Mouse (Mus musculus) forebrain, embryonic 12.5 days (tissue): ENCODE data around the gene Smyd2. TPM values are rescaled to one million over a fixed set of nuclear protein-coding genes. Genes with fewer than 3 reads are reported as not detected.

Source experiments
- ATAC-seq: fragments of 200-750 bp; cut with Nextera tagmentation; 2 replicates; pipeline ENCODE4 v1.8.0; 2017; ENCODE audit warnings: moderate TSS enrichment; ENCODE audit not compliant: low FRiP score
- H3K27ac ChIP-seq: fragments of 300-500 bp; sonication (generic); 2 replicates; pipeline ENCODE4 v1.5.1; 2016; ENCODE audit warnings: mild to moderate bottlenecking
- H3K27me3 ChIP-seq: fragments of 300-500 bp; sonication (generic); 2 replicates; pipeline ENCODE4 v1.6.1; 2016; ENCODE audit warnings: mild to moderate bottlenecking
- H3K36me3 ChIP-seq: fragments of 300-500 bp; sonication (generic); replicated peaks from 2 replicates; pipeline ENCODE4 v1.6.1; 2016; ENCODE audit warnings: mild to moderate bottlenecking
- H3K4me1 ChIP-seq: fragments of 300-500 bp; sonication (generic); 2 replicates; pipeline ENCODE4 v1.6.1; 2016
- H3K4me2 ChIP-seq: fragments of 300-500 bp; sonication (generic); 2 replicates; pipeline ENCODE4 v1.6.1; 2016; ENCODE audit warnings: mild to moderate bottlenecking, moderate library complexity
- H3K4me3 ChIP-seq: fragments of 300-500 bp; sonication (generic); replicated peaks from 2 replicates; pipeline ENCODE4 v1.5.1; 2016; ENCODE audit warnings: mild to moderate bottlenecking
- H3K9ac ChIP-seq: fragments of 300-500 bp; sonication (generic); 2 replicates; pipeline ENCODE4 v1.6.1; 2016; ENCODE audit warnings: mild to moderate bottlenecking
- H3K9me3 ChIP-seq: fragments of 300-500 bp; sonication (generic); 2 replicates; pipeline ENCODE4 v1.6.1; 2016
- whole genome bisulfite sequencing: fragments of 180-500 bp; shearing (Covaris S2); methylation state at CpG from one replicate; pipeline ENCODE4 v1.1.7; 2016; 5-methylcytosine and 5-hydroxymethylcytosine counted together
- polyA plus RNA-seq: library from polyadenylated mRNA; unstranded; fragments of >200 nt; fragmentation: Nextera tagmentation; extraction: Ambion mirVana; gene quantifications from 2 replicates; pipeline ENCODE4 v1.2.1, GENCODE M21; 2016

Gene Smyd2
- polyA plus RNA-seq, 1 experiment from 2014 or later: 42.7 TPM

DNA sequence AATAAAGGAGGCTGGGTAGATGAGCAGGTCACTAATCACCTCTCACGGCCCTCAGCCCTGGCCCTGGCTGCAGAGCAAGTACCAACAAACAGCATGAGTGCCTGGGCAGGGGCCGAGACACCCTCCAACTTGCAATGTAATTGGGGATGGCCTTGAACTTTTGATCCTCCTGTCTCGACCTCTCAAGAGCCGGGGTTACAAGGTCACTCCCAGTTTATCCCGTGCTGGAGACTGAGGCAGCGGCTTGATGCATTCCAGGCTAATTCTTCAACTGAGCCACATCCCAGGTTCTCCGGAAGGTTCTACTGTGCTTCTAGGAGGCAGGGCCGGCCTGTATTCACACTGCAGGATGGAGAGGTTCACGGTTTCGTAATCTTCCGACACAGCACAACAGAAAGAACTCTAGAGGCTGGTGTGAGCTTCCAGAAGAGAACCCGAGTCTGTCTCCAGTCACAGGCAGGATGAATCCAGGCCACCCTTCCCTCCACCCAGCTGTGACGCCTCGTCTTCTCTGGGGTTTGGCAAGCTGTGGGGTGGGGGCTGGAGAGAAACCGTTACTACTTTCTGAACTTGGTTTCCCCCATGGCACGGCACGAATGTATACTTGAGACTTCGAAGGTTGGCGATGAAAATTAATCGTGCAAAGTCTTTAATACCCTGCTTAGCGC lies 8.9 kb downstream of the Smyd2 start:
- Histone ChIP-seq H3K9me3 (no peaks in the 10 kb centered on the region), H3K4me3 (no peak overlapping the region), H3K4me1 (peaks cover 46% of the 10 kb centered on the region), H3K27me3 (peaks cover 30% of the 10 kb centered on the region), H3K9ac (no peak overlapping the region), H3K27ac (no peak overlapping the region), H3K36me3 (0 out of 2 replicates have a peak, but pooled peaks cover 3% of the 10 kb centered on the region), H3K4me2 (no peak overlapping the region)
- WGBS: 88% methylated on average over 21 of the region's 21 CpGs
- ATAC-seq: no peak

DNA sequence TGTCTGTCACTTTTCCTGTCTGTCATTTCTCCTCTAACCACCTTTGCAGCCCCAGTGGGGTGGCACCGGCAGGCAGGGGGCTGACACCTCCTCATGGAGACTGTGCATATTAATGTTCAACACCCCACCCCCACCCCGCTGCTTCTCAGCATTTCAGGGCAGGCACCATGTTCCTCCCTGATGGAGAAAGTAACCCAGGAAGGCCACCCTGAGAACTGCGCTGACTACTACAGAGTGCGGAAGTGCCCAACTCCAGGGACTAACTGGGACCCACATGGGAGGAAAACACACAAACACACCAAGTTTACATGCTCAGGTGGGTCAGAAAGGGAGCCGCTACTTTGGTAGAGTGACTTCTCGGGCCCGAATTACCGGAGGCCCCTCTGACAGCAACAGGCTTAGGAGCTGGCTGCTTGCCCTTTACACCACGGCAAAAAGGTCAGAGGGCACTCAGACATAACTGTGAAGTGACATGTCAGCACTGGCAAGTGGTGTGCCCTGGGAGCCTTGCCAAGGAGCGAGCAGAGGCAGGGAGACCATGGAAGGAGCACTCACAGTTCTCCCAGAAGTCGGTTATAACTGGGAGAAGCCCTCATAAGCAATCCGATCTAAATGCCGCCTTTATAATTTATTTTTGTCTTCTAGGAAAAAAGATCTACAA lies 11.3 kb downstream of the Smyd2 start:
- no peaks in the 10 kb centered on the region for H3K9me3 ChIP-seq
- no peak for ATAC-seq
- H3K4me3 ChIP-seq: no peak overlapping the region
- H3K4me2 ChIP-seq: no peak overlapping the region
- H3K9ac ChIP-seq: no peak overlapping the region
- 0 out of 2 replicates have a peak, but pooled peaks cover 4% of the 10 kb centered on the region for H3K36me3 ChIP-seq
- no peak overlapping the region for H3K27ac ChIP-seq
- WGBS: 76% methylated on average over 13 of the region's 13 CpGs
- peaks cover 16% of the 10 kb centered on the region; the same call in 1 of the 2 replicates for H3K27me3 ChIP-seq
- peaks cover 27% of the 10 kb centered on the region for H3K4me1 ChIP-seq

DNA sequence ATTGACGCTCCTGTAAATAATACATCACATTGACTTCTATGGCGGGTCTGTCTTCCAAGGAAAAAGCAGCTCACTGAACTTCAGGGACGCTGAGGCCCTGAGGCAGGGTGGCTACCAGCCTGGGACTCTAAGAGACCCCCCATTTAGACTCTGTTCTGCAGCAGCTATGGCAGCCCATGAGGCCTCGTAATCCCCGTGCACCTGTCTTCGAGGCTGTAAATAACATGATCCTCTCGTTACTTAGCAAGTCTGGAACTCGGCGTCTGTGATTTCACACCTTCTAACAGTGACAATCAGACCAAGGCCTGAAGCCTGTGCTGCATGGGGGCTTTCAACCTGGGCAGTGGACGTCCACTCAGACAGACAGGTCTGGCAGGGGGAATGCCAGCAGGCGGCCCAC lies 19.0 kb downstream of the Smyd2 start:
- Histone ChIP-seq H3K9ac (no peak overlapping the region), H3K9me3 (no peaks in the 10 kb centered on the region), H3K36me3 (0 out of 2 replicates have a peak, but pooled peaks cover under 1% of the 10 kb centered on the region), H3K27ac (no peak overlapping the region), H3K4me3 (no peak overlapping the region), H3K4me1 (peaks cover 5% of the 10 kb centered on the region), H3K27me3 (no peaks in the 10 kb centered on the region), H3K4me2 (no peak overlapping the region)
- 80% methylated on average over 11 of the region's 11 CpGs for WGBS
- ATAC-seq: no peak

DNA sequence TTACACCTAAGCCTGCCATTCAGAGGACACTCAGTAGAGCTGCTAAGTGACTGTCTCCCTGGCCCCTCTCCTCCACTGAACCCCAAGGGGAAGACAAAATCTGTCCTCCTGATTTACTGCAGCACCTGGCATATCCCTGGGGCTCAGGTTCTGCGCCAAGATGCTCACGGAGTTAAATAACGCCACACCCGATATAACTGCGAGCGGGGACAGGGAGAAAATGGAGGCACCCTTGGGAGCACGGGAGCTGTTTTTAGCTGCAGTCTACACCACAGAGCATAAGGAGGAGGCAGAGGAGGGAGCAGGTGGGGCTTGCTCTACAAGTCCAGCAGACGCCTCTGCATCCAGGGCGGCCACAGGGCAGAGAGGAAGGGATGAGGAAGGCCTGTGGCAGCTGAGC lies 19.8 kb downstream of the Smyd2 start:
- Histone ChIP-seq H3K4me1 (peaks cover 10% of the 10 kb centered on the region), H3K4me2 (no peak overlapping the region), H3K27ac (no peak overlapping the region), H3K9ac (no peak overlapping the region), H3K4me3 (no peak overlapping the region), H3K36me3 (no peaks in the 10 kb centered on the region), H3K27me3 (no peaks in the 10 kb centered on the region), H3K9me3 (no peaks in the 10 kb centered on the region)
- no peak for ATAC-seq
- WGBS: 95% methylated on average over 9 of the region's 9 CpGs

DNA sequence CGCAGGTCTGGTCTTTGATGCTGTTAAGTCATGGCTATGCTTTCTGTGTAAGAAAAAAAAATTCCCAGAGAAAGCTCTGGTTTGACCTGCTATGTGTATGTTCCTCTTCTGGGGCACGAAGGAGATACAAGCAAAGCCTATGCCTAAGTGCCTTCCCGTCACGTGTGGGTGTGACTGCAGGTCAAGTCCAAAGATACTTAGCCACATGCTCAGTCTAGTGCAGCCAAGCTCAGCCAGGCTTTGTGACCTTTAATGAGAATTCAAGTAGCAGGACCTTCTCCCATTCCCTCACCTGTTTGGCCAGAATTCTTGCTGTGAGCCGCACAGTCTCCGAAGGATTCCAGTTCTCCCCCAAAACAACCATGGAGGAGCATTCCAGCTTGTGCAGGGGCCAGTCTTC lies 22.6 kb downstream of the Smyd2 start:
- ATAC-seq: no peak
- Histone ChIP-seq H3K27me3 (no peaks in the 10 kb centered on the region), H3K36me3 (peaks cover 9% of the 10 kb centered on the region; the same call in 1 of the 2 replicates), H3K4me2 (no peak overlapping the region), H3K9me3 (no peaks in the 10 kb centered on the region), H3K27ac (no peak overlapping the region), H3K4me3 (no peak overlapping the region), H3K4me1 (peaks cover 12% of the 10 kb centered on the region), H3K9ac (no peak overlapping the region)
- WGBS: 96% methylated on average over 6 of the region's 6 CpGs

DNA sequence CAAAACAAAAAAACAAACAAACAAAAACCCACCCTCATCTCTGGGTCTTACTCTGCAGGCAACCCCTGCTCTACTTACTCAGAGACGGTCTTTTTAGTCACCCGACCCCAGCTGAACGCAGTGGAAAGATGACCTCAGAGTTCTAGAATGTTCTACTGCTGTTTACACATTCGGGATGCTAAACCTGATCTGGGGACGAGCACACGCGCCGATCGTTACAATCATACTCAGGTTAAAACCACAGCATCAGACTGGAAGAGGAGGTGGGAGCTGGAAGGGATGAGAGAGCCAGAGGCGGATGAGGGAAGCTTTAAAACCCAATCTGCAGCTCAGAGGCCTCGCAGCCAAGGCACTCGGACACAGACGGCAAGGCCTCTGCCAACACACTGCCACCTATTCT lies 23.5 kb downstream of the Smyd2 start:
- H3K27ac ChIP-seq: no peak overlapping the region
- H3K36me3 ChIP-seq: peaks cover 9% of the 10 kb centered on the region; the same call in 1 of the 2 replicates
- no peak for ATAC-seq

DNA sequence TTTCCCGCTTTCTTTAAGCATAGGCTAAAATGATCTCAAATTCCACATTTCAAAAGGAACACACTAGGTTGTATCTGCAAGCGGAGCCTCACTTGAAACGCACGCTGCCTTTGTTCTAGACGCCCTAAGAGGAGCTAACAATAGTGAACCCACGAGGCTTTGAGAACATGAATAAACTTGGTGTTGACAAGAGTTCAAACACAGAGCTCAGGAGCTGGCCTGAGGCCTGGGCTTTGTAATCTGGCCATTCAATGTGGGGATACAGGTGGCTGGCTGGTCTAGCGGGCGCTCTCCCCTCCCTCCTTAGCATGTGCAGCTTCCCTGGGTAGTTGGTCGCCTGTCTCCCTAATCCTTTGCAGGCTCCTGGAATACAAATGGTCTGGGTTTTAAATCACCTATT lies 24.3 kb downstream of the Smyd2 start:
- Histone ChIP-seq H3K36me3 (peaks cover 14% of the 10 kb centered on the region; the same call in 1 of the 2 replicates), H3K9ac (no peak overlapping the region), H3K4me1 (peaks cover 11% of the 10 kb centered on the region), H3K9me3 (no peaks in the 10 kb centered on the region), H3K4me2 (no peak overlapping the region), H3K4me3 (no peak overlapping the region), H3K27ac (no peak overlapping the region), H3K27me3 (no peaks in the 10 kb centered on the region)
- ATAC-seq: no peak
- WGBS: 31% methylated on average over 9 of the region's 9 CpGs

More for the DNA sequence above, 23.5 kb downstream of the Smyd2 start:
- 84% methylated on average over 13 of the region's 13 CpGs for WGBS
- Histone ChIP-seq H3K27me3 (no peaks in the 10 kb centered on the region), H3K4me2 (no peak overlapping the region), H3K4me1 (peaks cover 13% of the 10 kb centered on the region), H3K4me3 (no peak overlapping the region), H3K9me3 (no peaks in the 10 kb centered on the region), H3K9ac (no peak overlapping the region)

DNA sequence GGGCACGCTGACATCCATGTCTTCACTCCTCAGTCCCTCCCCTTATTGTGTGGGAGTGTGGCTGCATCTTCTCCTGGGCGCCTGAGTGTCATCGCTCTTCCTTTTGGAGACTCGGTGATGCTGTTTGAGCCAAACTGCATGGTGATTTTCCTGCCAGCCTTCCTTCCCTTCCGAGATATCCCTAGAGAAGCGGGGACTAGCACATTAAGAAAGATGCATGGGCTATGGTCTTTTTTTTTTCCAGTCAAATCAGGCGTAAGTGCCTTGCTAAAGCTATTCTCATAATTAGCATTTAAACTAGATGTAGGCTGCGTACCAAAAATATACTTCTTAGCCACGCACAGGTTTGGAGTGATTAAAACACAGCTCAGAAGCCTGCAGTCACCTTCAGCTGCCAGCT lies 28.0 kb downstream of the Smyd2 start:
- H3K36me3 ChIP-seq: peaks cover 14% of the 10 kb centered on the region; the same call in 1 of the 2 replicates
- no peak overlapping the region for H3K4me2 ChIP-seq
- no peaks in the 10 kb centered on the region for H3K9me3 ChIP-seq
- H3K4me3 ChIP-seq: no peak overlapping the region
- H3K27me3 ChIP-seq: no peaks in the 10 kb centered on the region
- WGBS: 65% methylated on average over 9 of the region's 9 CpGs
- no peak overlapping the region for H3K9ac ChIP-seq
- ATAC-seq: no peak
- H3K27ac ChIP-seq: no peak overlapping the region
- H3K4me1 ChIP-seq: peaks cover 14% of the 10 kb centered on the region

DNA sequence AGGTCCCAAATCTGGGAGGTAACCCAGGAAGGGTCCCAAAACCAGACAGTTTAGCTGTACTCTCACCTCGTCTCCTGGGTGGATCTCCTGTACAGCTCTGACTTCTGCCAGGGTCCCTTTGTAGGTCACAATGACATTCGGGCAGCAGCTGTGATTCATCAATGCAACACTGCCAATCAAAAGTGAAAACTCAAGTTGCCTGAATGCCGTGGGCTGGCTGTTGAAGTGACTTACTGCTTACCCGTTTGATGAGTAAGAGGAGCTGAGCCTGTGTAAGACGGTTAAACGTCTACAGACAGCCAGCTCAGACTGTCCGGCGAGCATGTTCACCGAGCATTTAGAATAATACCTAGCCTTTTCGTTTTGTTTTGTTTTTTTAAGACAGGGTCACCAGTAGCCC lies 33.4 kb downstream of the Smyd2 start:
- 74% methylated on average over 10 of the region's 10 CpGs for WGBS
- no peak overlapping the region for H3K9ac ChIP-seq
- H3K27ac ChIP-seq: no peak overlapping the region

DNA sequence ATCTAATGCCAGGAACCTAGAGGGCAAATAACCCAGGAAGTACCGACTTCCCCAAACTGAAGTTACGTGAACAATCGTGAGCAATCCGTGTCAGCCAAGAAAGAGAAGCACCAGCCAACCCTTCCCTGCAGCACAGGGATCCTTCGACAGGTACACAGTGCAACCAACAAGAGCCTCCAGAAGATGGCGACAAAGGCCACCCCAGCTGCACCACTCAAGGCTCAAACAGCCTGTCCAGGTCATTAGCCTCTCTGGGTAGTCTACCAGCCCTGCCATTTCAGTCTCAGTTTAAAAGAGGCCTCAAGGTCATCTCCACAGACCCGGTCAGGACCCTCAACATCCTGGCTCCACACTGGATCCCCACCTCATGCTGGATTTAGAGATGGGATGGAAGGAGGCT lies 34.6 kb downstream of the Smyd2 start:
- ATAC-seq: peak; percentile 68

More for the DNA sequence above, 33.4 kb downstream of the Smyd2 start:
- H3K9me3 ChIP-seq: no peaks in the 10 kb centered on the region
- H3K4me3 ChIP-seq: no peak overlapping the region
- H3K4me1 ChIP-seq: peaks cover 15% of the 10 kb centered on the region
- H3K27me3 ChIP-seq: 0 out of 2 replicates have a peak, but pooled peaks cover 4% of the 10 kb centered on the region
- H3K36me3 ChIP-seq: 0 out of 2 replicates have a peak, but pooled peaks cover 5% of the 10 kb centered on the region
- no peak overlapping the region for H3K4me2 ChIP-seq
- ATAC-seq: no peak

DNA sequence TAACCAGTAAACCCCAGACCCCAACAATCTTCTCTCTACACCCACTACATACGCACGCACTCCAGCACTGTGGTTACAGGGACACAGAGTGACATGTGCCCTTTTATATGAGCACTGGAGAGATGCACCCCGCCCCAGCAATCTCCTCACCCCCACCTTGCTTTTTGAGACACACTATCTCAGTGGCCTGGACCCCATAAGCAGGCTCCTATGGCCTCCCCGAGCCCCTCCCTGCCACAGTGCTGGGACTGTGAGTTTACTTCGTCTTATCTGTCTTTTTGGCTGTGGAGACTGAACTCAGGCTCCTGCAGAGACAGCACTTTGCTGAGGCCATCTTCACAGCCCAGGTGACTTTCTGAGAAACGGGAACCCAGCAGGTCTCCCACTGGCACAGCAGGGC lies 36.2 kb downstream of the Smyd2 start:
- H3K27ac ChIP-seq: no peak overlapping the region
- ATAC-seq: no peak
- no peaks in the 10 kb centered on the region for H3K36me3 ChIP-seq
- no peak overlapping the region for H3K4me2 ChIP-seq
- H3K27me3 ChIP-seq: peaks cover 14% of the 10 kb centered on the region
- WGBS: 83% methylated on average over 6 of the region's 6 CpGs
- H3K9ac ChIP-seq: no peak overlapping the region
- no peaks in the 10 kb centered on the region for H3K9me3 ChIP-seq
- H3K4me1 ChIP-seq: peaks cover 22% of the 10 kb centered on the region
- H3K4me3 ChIP-seq: no peak overlapping the region

More for the DNA sequence above, 34.6 kb downstream of the Smyd2 start:
- Histone ChIP-seq H3K4me3 (no peak overlapping the region), H3K4me1 (peaks cover 22% of the 10 kb centered on the region), H3K27ac (no peak overlapping the region), H3K9ac (no peak overlapping the region), H3K27me3 (peaks cover 14% of the 10 kb centered on the region), H3K4me2 (no peak overlapping the region), H3K36me3 (no peaks in the 10 kb centered on the region), H3K9me3 (no peaks in the 10 kb centered on the region)
- 28% methylated on average over 7 of the region's 7 CpGs for WGBS

DNA sequence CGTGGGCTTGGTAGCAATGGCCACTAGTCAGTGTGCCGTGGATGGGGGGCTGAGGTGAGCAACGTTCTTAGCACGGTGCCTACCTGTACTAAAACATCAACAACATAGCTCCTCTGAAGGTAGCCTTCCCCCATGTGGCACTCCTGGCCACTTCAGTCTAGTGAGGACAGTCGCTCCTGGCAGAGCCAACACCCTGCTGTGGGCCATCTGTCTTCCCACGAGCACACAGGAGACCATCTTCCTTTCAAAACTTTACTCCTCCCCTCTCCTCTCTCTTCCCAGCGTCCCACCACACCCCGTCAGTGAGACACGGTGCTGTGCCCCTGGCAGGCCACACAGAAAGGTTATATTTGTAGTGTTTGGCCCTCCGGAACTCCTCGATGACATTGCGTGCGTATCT lies 37.2 kb downstream of the Smyd2 start:
- no peak overlapping the region for H3K27ac ChIP-seq
- H3K4me1 ChIP-seq: peaks cover 22% of the 10 kb centered on the region
- H3K27me3 ChIP-seq: peaks cover 14% of the 10 kb centered on the region
- H3K4me2 ChIP-seq: no peak overlapping the region
- no peak overlapping the region for H3K4me3 ChIP-seq
- no peak overlapping the region for H3K9ac ChIP-seq
- WGBS: 67% methylated on average over 13 of the region's 13 CpGs
- no peak for ATAC-seq
- no peaks in the 10 kb centered on the region for H3K9me3 ChIP-seq
- no peaks in the 10 kb centered on the region for H3K36me3 ChIP-seq
